Mouse (Mus musculus) adrenal gland, postnatal 0 days (tissue): ENCODE results near the gene Abhd13. TPM values are rescaled to one million over a fixed set of nuclear protein-coding genes. Genes with fewer than 3 reads are reported as not detected.

Source experiments
- polyA plus RNA-seq: library from polyadenylated mRNA; unstranded; fragments of >200 nt; fragmentation: Nextera tagmentation; extraction: Ambion mirVana; gene quantifications from 2 replicates; pipeline ENCODE4 v1.2.1, GENCODE M21; 2015

Gene Abhd13
- 9.8 and 11.4 TPM in 2 replicates for polyA plus RNA-seq

GRCm38 (mm10) chr8:9977573-9978314 lies at the start of gene Abhd13, which contains the start of gene Lig4:
Abhd13 (plus strand) TSS chr8:9977707.
Lig4 (minus strand) TSS chr8:9977686.

DNA sequence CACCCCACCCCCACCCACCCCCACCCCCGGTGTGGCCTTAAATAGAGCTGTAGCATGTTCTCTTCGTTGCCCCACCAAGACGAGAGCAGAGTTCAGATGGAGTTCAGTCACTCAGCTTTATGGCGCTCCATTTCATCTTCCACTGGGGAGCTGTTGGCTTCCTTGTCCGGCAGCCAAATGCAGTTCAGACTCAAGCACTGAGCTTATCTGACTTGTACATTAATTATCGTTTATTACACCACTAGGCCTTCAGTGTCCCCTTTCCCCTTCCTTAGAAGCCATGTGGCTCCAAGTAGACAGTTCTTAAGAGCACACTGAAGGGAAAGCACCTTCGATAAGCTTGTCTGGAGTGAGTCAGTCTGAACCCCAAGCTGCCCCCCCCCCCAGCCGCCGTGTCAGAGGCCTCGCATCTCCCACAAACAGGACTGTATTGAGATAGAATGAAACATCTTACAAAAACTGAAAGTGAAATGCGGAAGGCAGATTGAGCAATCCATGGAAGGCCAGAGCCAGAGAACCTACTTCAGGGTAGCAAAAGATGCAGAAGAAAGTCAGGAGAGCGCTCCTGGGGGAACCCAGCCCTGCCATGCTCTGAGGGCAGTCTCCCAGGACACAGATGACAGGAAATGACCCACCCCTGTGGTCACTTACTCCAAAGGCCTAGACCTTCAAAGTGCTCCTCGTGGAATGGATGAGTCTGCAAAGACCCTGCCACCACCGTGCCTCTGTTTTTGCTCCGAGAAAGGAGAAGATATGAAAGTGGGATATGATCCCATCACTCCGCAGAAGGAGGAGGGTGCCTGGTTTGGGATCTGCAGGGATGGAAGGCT lies 28.9 kb downstream of the Abhd13 start, which contains the start of gene Tnfsf13b:
TSS of gene Tnfsf13b (plus strand) at position 312 of the 830 bp plus-strand sequence.

Other genes with a start within 250 kb of the Abhd13 start
- gene Fam155a, start 206.5 kb upstream of the Abhd13 start, polyA plus RNA-seq = 6.9 and 16.2 TPM in 2 replicates
- not detected in 2 replicates for gene Gm10217, start 113.5 kb upstream of the Abhd13 start, polyA plus RNA-seq
- 1.8 and 2.6 TPM in 2 replicates for gene Lig4, start within 50 bp of the Abhd13 start, polyA plus RNA-seq
- 1.7 and 3.0 TPM in 2 replicates for gene Tnfsf13b, start 28.8 kb downstream of the Abhd13 start, polyA plus RNA-seq
- 0.03 and 0.32 TPM in 2 replicates for gene Myo16, start 176.2 kb downstream of the Abhd13 start, polyA plus RNA-seq